Mouse (Mus musculus): Measurements from ENCODE around the gene Nadk2. TPM values are rescaled to one million over a fixed set of nuclear protein-coding genes. Genes with fewer than 3 reads are reported as not detected.

The Nadk2 gene
- total and polyA plus RNA-seq, 2 experiments from 2014 or later = 28.9 to 33.7 TPM

- Histone ChIP-seq H3K27me3 (ENCODE audit: insufficient read depth, low read length) (peaks cover 3% of the 10 kb centered on the region; the same call in 1 of the 2 replicates), H3K36me3 (ENCODE audit: insufficient read depth, low read length) (no peaks in the 10 kb centered on the region), H3K4me1 (ENCODE audit: insufficient read depth, low read length) (no peaks in the 10 kb centered on the region), H3K4me3 (ENCODE audit: low read depth, low read length) (peak overlapping the region; percentile 96), H3K9ac (replicated peaks; ENCODE audit: low read length, poor library complexity, severe bottlenecking) (peak overlapping the region; percentile 91), H3K9me3 (ENCODE audit: low read length) (no peaks in the 10 kb centered on the region), H3K4me2 (ENCODE audit: low read depth, low read length, poor library complexity, severe bottlenecking) (peak overlapping the region; percentile 82), H3K27ac (ENCODE audit: low read depth, low read length) (peak overlapping the region; percentile 85)
- ATAC-seq (ENCODE audit: low FRiP score) (peak; percentile 67), DNase-seq (ENCODE audit: low spot score) (peak; percentile 47)
- no peak for TF ChIP-seq CTCF (IDR thresholded peaks at IDR 0.05)
- WGBS = under 1% methylated on average over 33 of the region's 66 CpGs
Observed at GRCm38 (mm10) chr15:9071556-9072544, 790 bp downstream of the Nadk2 start.

- H3K36me3 ChIP-seq (ENCODE audit: insufficient read depth, low read length) = no peaks in the 10 kb centered on the region
- no peak for TF ChIP-seq CTCF (IDR thresholded peaks at IDR 0.05)
- 32% methylated on average over 5 of the region's 5 CpGs for WGBS
- H3K27ac ChIP-seq (ENCODE audit: low read depth, low read length) = no peak overlapping the region
- H3K4me1 ChIP-seq (ENCODE audit: insufficient read depth, low read length) = no peaks in the 10 kb centered on the region
- H3K9me3 ChIP-seq (ENCODE audit: low read length) = no peaks in the 10 kb centered on the region
- H3K9ac ChIP-seq (replicated peaks; ENCODE audit: low read length, poor library complexity, severe bottlenecking) = 0 out of 2 replicates have a peak overlapping the region, but pooled peaks have one; percentile 2
- 0 out of 2 replicates have a peak, but pooled peaks cover under 1% of the 10 kb centered on the region for H3K27me3 ChIP-seq (ENCODE audit: insufficient read depth, low read length)
- no peak for DNase-seq (ENCODE audit: low spot score)
- peak overlapping the region; percentile 82 for H3K4me2 ChIP-seq (ENCODE audit: low read depth, low read length, poor library complexity, severe bottlenecking)
- peak overlapping the region; percentile 96 for H3K4me3 ChIP-seq (ENCODE audit: low read depth, low read length)
- no peak for ATAC-seq (ENCODE audit: low FRiP score)
Observed at GRCm38 (mm10) chr15:9072630-9073029, 1.6 kb downstream of the Nadk2 start.

- H3K27ac ChIP-seq (ENCODE audit: low read depth, low read length) = no peak overlapping the region
- H3K36me3 ChIP-seq (ENCODE audit: insufficient read depth, low read length) = no peaks in the 10 kb centered on the region
- peak overlapping the region; percentile 96 for H3K4me3 ChIP-seq (ENCODE audit: low read depth, low read length)
- no peaks in the 10 kb centered on the region for H3K27me3 ChIP-seq (ENCODE audit: insufficient read depth, low read length)
- H3K9ac ChIP-seq (replicated peaks; ENCODE audit: low read length, poor library complexity, severe bottlenecking) = no peak overlapping the region
- DNase-seq (ENCODE audit: low spot score) (no peak), ATAC-seq (ENCODE audit: low FRiP score) (no peak)
- H3K9me3 ChIP-seq (ENCODE audit: low read length) = no peaks in the 10 kb centered on the region
- TF ChIP-seq CTCF (IDR thresholded peaks at IDR 0.05) = no peak
- no peaks in the 10 kb centered on the region for H3K4me1 ChIP-seq (ENCODE audit: insufficient read depth, low read length)
- WGBS = 51% methylated on average over 12 of the region's 12 CpGs
- H3K4me2 ChIP-seq (ENCODE audit: low read depth, low read length, poor library complexity, severe bottlenecking) = peak overlapping the region; percentile 82
Observed at GRCm38 (mm10) chr15:9073067-9073608, 2.1 kb downstream of the Nadk2 start.

GRCm38 (mm10) chr15:9073684-9074083 is 2.6 kb downstream of the Nadk2 start:
- Histone ChIP-seq H3K9ac (replicated peaks; ENCODE audit: low read length, poor library complexity, severe bottlenecking) (no peak overlapping the region), H3K9me3 (ENCODE audit: low read length) (no peaks in the 10 kb centered on the region), H3K4me3 (ENCODE audit: low read depth, low read length) (no peak overlapping the region), H3K27me3 (ENCODE audit: insufficient read depth, low read length) (no peaks in the 10 kb centered on the region), H3K36me3 (ENCODE audit: insufficient read depth, low read length) (no peaks in the 10 kb centered on the region), H3K4me2 (ENCODE audit: low read depth, low read length, poor library complexity, severe bottlenecking) (peak overlapping the region; percentile 82), H3K4me1 (ENCODE audit: insufficient read depth, low read length) (no peaks in the 10 kb centered on the region), H3K27ac (ENCODE audit: low read depth, low read length) (no peak overlapping the region)
- no peak for TF ChIP-seq CTCF (IDR thresholded peaks at IDR 0.05)
- 83% methylated on average over 5 of the region's 5 CpGs for WGBS
- no peak for DNase-seq (ENCODE audit: low spot score)
- ATAC-seq (ENCODE audit: low FRiP score) = no peak

GRCm38 (mm10) chr15:9074139-9074538 is 3.1 kb downstream of the Nadk2 start:
- H3K27ac ChIP-seq (ENCODE audit: low read depth, low read length) = no peak overlapping the region
- no peak for ATAC-seq (ENCODE audit: low FRiP score)
- no peak overlapping the region for H3K9ac ChIP-seq (replicated peaks; ENCODE audit: low read length, poor library complexity, severe bottlenecking)
- DNase-seq (ENCODE audit: low spot score) = no peak
- 35% methylated on average over 2 of the region's 2 CpGs for WGBS
- no peaks in the 10 kb centered on the region for H3K9me3 ChIP-seq (ENCODE audit: low read length)
- TF ChIP-seq CTCF (IDR thresholded peaks at IDR 0.05) = no peak
- no peaks in the 10 kb centered on the region for H3K27me3 ChIP-seq (ENCODE audit: insufficient read depth, low read length)
- H3K4me1 ChIP-seq (ENCODE audit: insufficient read depth, low read length) = no peaks in the 10 kb centered on the region
- no peak overlapping the region for H3K4me2 ChIP-seq (ENCODE audit: low read depth, low read length, poor library complexity, severe bottlenecking)
- no peaks in the 10 kb centered on the region for H3K36me3 ChIP-seq (ENCODE audit: insufficient read depth, low read length)
- H3K4me3 ChIP-seq (ENCODE audit: low read depth, low read length) = no peak overlapping the region

- Histone ChIP-seq H3K4me1 (ENCODE audit: insufficient read depth, low read length) (no peaks in the 10 kb centered on the region), H3K9ac (replicated peaks; ENCODE audit: low read length, poor library complexity, severe bottlenecking) (no peak overlapping the region), H3K9me3 (ENCODE audit: low read length) (no peaks in the 10 kb centered on the region), H3K4me3 (ENCODE audit: low read depth, low read length) (no peak overlapping the region), H3K4me2 (ENCODE audit: low read depth, low read length, poor library complexity, severe bottlenecking) (no peak overlapping the region), H3K27me3 (ENCODE audit: insufficient read depth, low read length) (no peaks in the 10 kb centered on the region), H3K36me3 (ENCODE audit: insufficient read depth, low read length) (no peaks in the 10 kb centered on the region), H3K27ac (ENCODE audit: low read depth, low read length) (no peak overlapping the region)
- DNase-seq (ENCODE audit: low spot score) (no peak), ATAC-seq (ENCODE audit: low FRiP score) (no peak)
- no peak for TF ChIP-seq CTCF (IDR thresholded peaks at IDR 0.05)
- WGBS = 25% methylated on average over 4 of the region's 4 CpGs
Observed at GRCm38 (mm10) chr15:9074671-9075070, 3.6 kb downstream of the Nadk2 start.
